Mouse (Mus musculus): ENCODE data around the gene Gm37240.

GRCm38 (mm10) chr3:84472955-84473354 is 1414.4 kb downstream of the Gm37240 start:
- TF ChIP-seq CTCF (IDR thresholded peaks at IDR 0.05; ENCODE audit: insufficient read depth, low read depth, low read length) (no peak), POLR2A (IDR thresholded peaks at IDR 0.05; ENCODE audit: insufficient read depth, low read depth, low read length) (no peak)

Data from olfactory bulb, adult 2 months (tissue).